In the genomic region with DNA sequence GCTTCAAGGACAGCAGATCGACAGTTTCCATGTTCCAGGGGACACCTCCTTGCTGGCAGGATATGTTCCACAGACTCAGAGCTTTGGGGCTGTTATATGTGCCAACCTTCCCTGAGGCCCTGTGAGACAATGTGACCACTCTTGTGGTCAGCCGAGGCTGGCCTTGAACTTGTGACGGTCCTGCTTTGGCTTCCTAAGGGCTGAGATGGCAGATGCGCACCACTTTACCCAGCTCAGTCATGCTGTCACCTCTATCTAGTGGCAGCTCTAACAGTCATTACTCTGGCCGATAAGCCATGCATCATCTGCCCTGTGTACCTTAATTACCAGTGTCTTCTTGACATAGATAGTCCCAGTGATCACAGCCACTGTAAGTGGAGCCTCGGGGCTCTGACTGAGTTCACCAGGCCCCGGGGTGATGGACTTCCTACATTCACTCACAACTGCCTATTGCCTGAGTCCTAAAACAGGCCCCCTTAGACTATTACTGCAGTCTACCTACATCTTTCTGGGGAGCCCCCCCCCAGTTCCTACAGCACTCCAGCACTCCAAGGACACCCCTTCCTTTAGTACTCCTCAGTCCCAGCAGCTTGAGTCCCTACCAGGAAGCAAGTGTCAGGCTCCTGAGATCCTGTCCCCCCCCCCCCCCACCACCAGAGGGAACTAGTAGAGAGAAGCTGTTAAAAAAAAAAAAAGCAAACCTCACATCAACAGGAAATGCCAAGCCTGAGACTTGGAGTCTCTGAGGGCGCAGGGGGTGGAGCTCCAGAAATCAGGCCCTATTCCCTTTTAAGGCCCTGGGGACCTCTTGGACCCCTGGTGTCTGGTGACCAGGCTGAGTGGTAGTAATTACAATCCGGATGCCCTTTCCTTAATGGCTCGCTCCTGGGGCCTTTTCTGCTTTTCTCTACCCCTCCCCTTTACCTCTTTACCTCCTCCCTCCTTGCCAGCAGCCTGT, we compare ENCODE assay signal across 8 mouse cellular contexts. TPM values are rescaled to one million over a fixed set of nuclear protein-coding genes. Genes with fewer than 3 reads are reported as not detected.
A peak's percentile ranks its signal among the peaks of the same experiment; 100 is the strongest.
DNase-seq lines count a peak whose midpoint lies in the region; ATAC-seq and TF ChIP-seq lines count a peak whose summit lies in the region.

No protein-coding gene starts in this region.

- peak overlapping the region; percentile 39 for H3K9ac ChIP-seq in embryonic facial prominence, embryonic 11.5 days (replicated peaks; ENCODE audit: low read length)
- no peak overlapping the region for H3K9ac ChIP-seq in hindbrain, postnatal 0 days (replicated peaks; ENCODE audit: low read length)
- H3K9ac ChIP-seq in liver, embryonic 13.5 days, result peak overlapping the region; percentile 71
- no peak overlapping the region for H3K9ac ChIP-seq in neural tube, embryonic 15.5 days (replicated peaks)

- peak overlapping the region; percentile 32 for H3K4me2 ChIP-seq in embryonic facial prominence, embryonic 11.5 days (ENCODE audit: low read depth, low read length)
- H3K4me2 ChIP-seq in hindbrain, postnatal 0 days (ENCODE audit: low read depth, low read length), result peak overlapping the region; percentile 34; the same call in 1 of the 2 replicates
- peak overlapping the region; percentile 78 for H3K4me2 ChIP-seq in liver, embryonic 13.5 days
- peak overlapping the region; percentile 29 for H3K4me2 ChIP-seq in neural tube, embryonic 15.5 days

- no peak for ATAC-seq in embryonic facial prominence, embryonic 11.5 days (replicated peaks; ENCODE audit: insufficient number of reproducible peaks, low FRiP score, low TSS enrichment, low read depth)
- no peak for ATAC-seq in hindbrain, postnatal 0 days
- peak; percentile 42 for ATAC-seq in liver, embryonic 13.5 days (ENCODE audit: low read depth)
- ATAC-seq in neural tube, embryonic 15.5 days (ENCODE audit: low FRiP score), result no peak
- no peak for ATAC-seq in cerebellum, adult (ENCODE audit: insufficient number of reproducible peaks, low FRiP score, low TSS enrichment)

- no peaks in the 10 kb centered on the region for H3K36me3 ChIP-seq in embryonic facial prominence, embryonic 11.5 days (replicated peaks; ENCODE audit: control insufficient read depth, insufficient read depth, low read depth, low read length)
- H3K36me3 ChIP-seq in hindbrain, postnatal 0 days (ENCODE audit: insufficient read depth, low read length), result no peaks in the 10 kb centered on the region
- no peaks in the 10 kb centered on the region for H3K36me3 ChIP-seq in liver, embryonic 13.5 days
- no peaks in the 10 kb centered on the region for H3K36me3 ChIP-seq in neural tube, embryonic 15.5 days

- 0 out of 2 replicates have a peak overlapping the region, but pooled peaks have one; percentile 3 for H3K4me3 ChIP-seq in embryonic facial prominence, embryonic 11.5 days (ENCODE audit: low read depth, low read length)
- H3K4me3 ChIP-seq in hindbrain, postnatal 0 days (ENCODE audit: low read length), result no peak overlapping the region
- H3K4me3 ChIP-seq in liver, embryonic 13.5 days (replicated peaks), result peak overlapping the region; percentile 59
- H3K4me3 ChIP-seq in neural tube, embryonic 15.5 days (replicated peaks), result no peak overlapping the region

- H3K4me1 ChIP-seq in embryonic facial prominence, embryonic 11.5 days (ENCODE audit: control insufficient read depth, insufficient read depth, low read length), result peaks cover 14% of the 10 kb centered on the region
- peaks cover 5% of the 10 kb centered on the region; the same call in 1 of the 2 replicates for H3K4me1 ChIP-seq in hindbrain, postnatal 0 days (ENCODE audit: insufficient read depth, low read length)
- H3K4me1 ChIP-seq in liver, embryonic 13.5 days (replicated peaks), result peaks cover 59% of the 10 kb centered on the region
- peaks cover 47% of the 10 kb centered on the region for H3K4me1 ChIP-seq in neural tube, embryonic 15.5 days

- H3K27me3 ChIP-seq in embryonic facial prominence, embryonic 11.5 days (ENCODE audit: control insufficient read depth, insufficient read depth, low read length), result peaks cover 34% of the 10 kb centered on the region
- peaks cover 32% of the 10 kb centered on the region for H3K27me3 ChIP-seq in hindbrain, postnatal 0 days (ENCODE audit: insufficient read depth, low read length)
- peaks cover 50% of the 10 kb centered on the region for H3K27me3 ChIP-seq in liver, embryonic 13.5 days
- peaks cover 59% of the 10 kb centered on the region for H3K27me3 ChIP-seq in neural tube, embryonic 15.5 days (replicated peaks)

- DNase-seq in adrenal gland, adult (ENCODE audit: inconsistent age in 2 of 2, low spot score in 1 of 2), result peak; percentile 61 to 72
- no peak for DNase-seq in adrenal gland, postnatal 10 days
- DNase-seq in embryonic facial prominence, embryonic 11.5 days (ENCODE audit: low spot score), result peak; percentile 73
- DNase-seq in hindbrain, postnatal 0 days (ENCODE audit: low spot score), result no peak
- DNase-seq in liver, embryonic 13.5 days, result peak; percentile 17
- DNase-seq in urinary bladder, adult 2 months (ENCODE audit: low spot score), result no peak

- WGBS in embryonic facial prominence, embryonic 11.5 days, result 45% methylated on average over 10 of the region's 10 CpGs
- WGBS in hindbrain, postnatal 0 days, result 67% methylated on average over 10 of the region's 10 CpGs
- 32% methylated on average over 10 of the region's 10 CpGs for WGBS in liver, embryonic 13.5 days (ENCODE audit: insufficient replicate concordance)
- WGBS in neural tube, embryonic 15.5 days, result 55% methylated on average over 10 of the region's 10 CpGs

- H3K27ac ChIP-seq in embryonic facial prominence, embryonic 11.5 days (replicated peaks; ENCODE audit: low read depth, low read length), result peak overlapping the region; percentile 72
- peak overlapping the region; percentile 66 for H3K27ac ChIP-seq in hindbrain, postnatal 0 days
- peak overlapping the region; percentile 83 for H3K27ac ChIP-seq in liver, embryonic 13.5 days
- H3K27ac ChIP-seq in neural tube, embryonic 15.5 days (replicated peaks), result peak overlapping the region; percentile 67

- no peak for TF ChIP-seq CTCF in hindbrain, postnatal 0 days (IDR thresholded peaks at IDR 0.05; ENCODE audit: low read depth)

- H3K9me3 ChIP-seq in embryonic facial prominence, embryonic 11.5 days (replicated peaks; ENCODE audit: control insufficient read depth, low read length), result no peaks in the 10 kb centered on the region
- no peaks in the 10 kb centered on the region for H3K9me3 ChIP-seq in hindbrain, postnatal 0 days (ENCODE audit: low read length)
- H3K9me3 ChIP-seq in liver, embryonic 13.5 days (replicated peaks), result no peaks in the 10 kb centered on the region
- H3K9me3 ChIP-seq in neural tube, embryonic 15.5 days (replicated peaks), result no peaks in the 10 kb centered on the region

RNA-seq across cellular contexts. Expression of a gene that starts 1.9 kb away (rescaled TPM):
- 10 to 100 TPM; 22.7 to 31.5 TPM for total RNA-seq in adrenal gland, postnatal 10 days (2021)
- 3.8 and 4.7 TPM in 2 replicates for polyA plus RNA-seq in embryonic facial prominence, embryonic 11.5 days (2014; fragmentation: Nextera tagmentation; extraction: Ambion mirVana)
- total RNA-seq in hindbrain, postnatal 0 days (2014; rRNA removed), result 41.3 and 45.0 TPM in 2 replicates
- 46.4 and 47.7 TPM in 2 replicates for polyA plus RNA-seq in hindbrain, postnatal 0 days (2015; fragmentation: Nextera tagmentation; extraction: Ambion mirVana)
- 2.0 and 2.1 TPM in 2 replicates for polyA plus RNA-seq in liver, embryonic 13.5 days (2015; fragmentation: Nextera tagmentation; extraction: Ambion mirVana)
- polyA plus RNA-seq in neural tube, embryonic 15.5 days (2015; fragmentation: Nextera tagmentation; extraction: Ambion mirVana), result 37.4 and 42.1 TPM in 2 replicates
- polyA plus RNA-seq in urinary bladder, adult 2 months (2012; rRNA removed), result 8.3 and 11.6 TPM in 2 replicates

RNA-seq across cellular contexts. Expression of a gene that starts 17.6 kb away (rescaled TPM):
- 100 to 1,000 TPM; 155 to 160 TPM for total RNA-seq in adrenal gland, postnatal 10 days (2021)
- 371 and 374 TPM in 2 replicates for polyA plus RNA-seq in embryonic facial prominence, embryonic 11.5 days (2014; fragmentation: Nextera tagmentation; extraction: Ambion mirVana)
- total RNA-seq in hindbrain, postnatal 0 days (2014; rRNA removed), result 20.1 and 21.4 TPM in 2 replicates
- 173 and 181 TPM in 2 replicates for polyA plus RNA-seq in hindbrain, postnatal 0 days (2015; fragmentation: Nextera tagmentation; extraction: Ambion mirVana)
- 170 and 200 TPM in 2 replicates for polyA plus RNA-seq in liver, embryonic 13.5 days (2015; fragmentation: Nextera tagmentation; extraction: Ambion mirVana)
- 199 and 230 TPM in 2 replicates for polyA plus RNA-seq in neural tube, embryonic 15.5 days (2015; fragmentation: Nextera tagmentation; extraction: Ambion mirVana)
- 198 and 211 TPM in 2 replicates for polyA plus RNA-seq in urinary bladder, adult 2 months (2012; rRNA removed)

RNA-seq across cellular contexts. Expression of a gene that starts 36.4 kb away (rescaled TPM):
- 10 to 100 TPM; 12.5 to 18.6 TPM for total RNA-seq in adrenal gland, postnatal 10 days (2021)
- polyA plus RNA-seq in embryonic facial prominence, embryonic 11.5 days (2014; fragmentation: Nextera tagmentation; extraction: Ambion mirVana), result 5.4 and 7.1 TPM in 2 replicates
- 10.8 and 15.4 TPM in 2 replicates for total RNA-seq in hindbrain, postnatal 0 days (2014; rRNA removed)
- polyA plus RNA-seq in hindbrain, postnatal 0 days (2015; fragmentation: Nextera tagmentation; extraction: Ambion mirVana), result 5.7 and 6.2 TPM in 2 replicates
- polyA plus RNA-seq in liver, embryonic 13.5 days (2015; fragmentation: Nextera tagmentation; extraction: Ambion mirVana), result 6.2 and 7.2 TPM in 2 replicates
- polyA plus RNA-seq in neural tube, embryonic 15.5 days (2015; fragmentation: Nextera tagmentation; extraction: Ambion mirVana), result 9.9 and 12.4 TPM in 2 replicates
- polyA plus RNA-seq in urinary bladder, adult 2 months (2012; rRNA removed), result 23.9 and 28.5 TPM in 2 replicates

Comparison
In these comparisons a context has a peak if more than half of its experiments do, and no peak if none do; other contexts are left out.
1. DNase-seq: peak in adrenal gland, adult (2 of 2), embryonic facial prominence, embryonic 11.5 days (single experiment) and liver, embryonic 13.5 days (single experiment); none in adrenal gland, postnatal 10 days (single experiment), hindbrain, postnatal 0 days (single experiment) and urinary bladder, adult 2 months (single experiment).
2. H3K4me3 ChIP-seq: peak in embryonic facial prominence, embryonic 11.5 days (single experiment) and liver, embryonic 13.5 days (single experiment); none in hindbrain, postnatal 0 days (single experiment) and neural tube, embryonic 15.5 days (single experiment).
3. H3K9ac ChIP-seq: peak in embryonic facial prominence, embryonic 11.5 days (single experiment) and liver, embryonic 13.5 days (single experiment); none in hindbrain, postnatal 0 days (single experiment) and neural tube, embryonic 15.5 days (single experiment).
4. Peak in every context shown above with its lines, with median percentiles within 50 percentile points of each other: H3K27ac ChIP-seq and H3K4me2 ChIP-seq.